Mouse (Mus musculus): ENCODE results near the gene Clec4b1.
"Not testable (repeated sequence)": the region's sequence is repeated elsewhere in the genome, so short reads cannot be mapped to it uniquely, and the experiment has no call there.

Clec4b1 gene

DNA sequence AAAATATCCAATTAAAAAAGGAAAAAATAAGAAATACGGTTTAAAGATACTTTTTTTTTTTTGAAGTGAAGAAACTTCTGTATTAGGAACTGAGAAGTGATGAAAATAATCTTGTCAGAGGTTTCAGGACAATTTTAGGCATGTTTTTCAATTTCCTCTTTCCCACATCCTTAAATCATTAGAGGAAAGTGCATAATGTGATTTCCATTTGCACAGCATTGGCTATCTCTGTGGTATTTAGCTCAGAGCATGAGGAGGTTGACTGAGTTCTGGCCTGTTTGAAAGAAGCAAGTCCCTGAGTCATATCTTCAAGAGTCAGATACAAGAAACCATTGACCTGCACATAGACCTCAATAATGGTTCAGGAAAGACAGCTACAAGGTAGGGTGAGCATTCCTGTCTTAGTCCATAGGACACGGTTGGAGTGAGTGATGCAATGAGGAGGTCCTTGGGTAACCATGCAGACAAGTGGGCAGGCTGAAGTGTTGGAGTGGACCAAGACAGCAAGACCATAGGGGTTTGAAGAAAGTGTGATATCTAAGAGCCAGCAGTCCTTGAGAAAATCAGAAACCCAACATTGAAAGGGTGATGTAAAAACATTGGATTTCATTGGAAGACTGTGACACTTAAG is at the start of gene Clec4b1:
Clec4b1 (plus strand) TSS at position 221 of the 631 bp plus-strand sequence.
- DNase-seq (ENCODE audit: inconsistent ontology term) = no peak

DNA sequence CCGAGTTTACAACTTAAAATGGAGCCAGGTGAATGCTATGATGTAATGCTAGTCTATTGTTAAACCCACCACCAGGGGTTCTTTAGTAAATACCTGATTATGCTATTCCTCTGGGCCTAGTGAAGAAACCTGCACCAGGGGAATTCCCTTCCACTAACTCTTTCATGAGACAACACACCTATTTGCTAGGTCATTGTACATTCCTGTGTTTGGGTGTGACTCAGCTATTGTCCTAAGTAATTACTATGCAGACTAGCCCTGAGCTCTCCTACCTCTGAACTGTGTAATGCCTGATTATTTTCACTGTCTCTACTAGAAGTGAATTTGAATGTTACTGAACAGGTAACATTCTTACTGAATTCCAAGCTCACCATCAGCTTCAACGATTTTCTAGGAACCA is 45.1 kb upstream of the Clec4b1 start:
- DNase-seq (ENCODE audit: inconsistent ontology term) = not testable (repeated sequence)

GRCm38 (mm10) chr6:123005591-123005990 is 44.2 kb upstream of the Clec4b1 start:
- DNase-seq (ENCODE audit: inconsistent ontology term) = no peak

DNA sequence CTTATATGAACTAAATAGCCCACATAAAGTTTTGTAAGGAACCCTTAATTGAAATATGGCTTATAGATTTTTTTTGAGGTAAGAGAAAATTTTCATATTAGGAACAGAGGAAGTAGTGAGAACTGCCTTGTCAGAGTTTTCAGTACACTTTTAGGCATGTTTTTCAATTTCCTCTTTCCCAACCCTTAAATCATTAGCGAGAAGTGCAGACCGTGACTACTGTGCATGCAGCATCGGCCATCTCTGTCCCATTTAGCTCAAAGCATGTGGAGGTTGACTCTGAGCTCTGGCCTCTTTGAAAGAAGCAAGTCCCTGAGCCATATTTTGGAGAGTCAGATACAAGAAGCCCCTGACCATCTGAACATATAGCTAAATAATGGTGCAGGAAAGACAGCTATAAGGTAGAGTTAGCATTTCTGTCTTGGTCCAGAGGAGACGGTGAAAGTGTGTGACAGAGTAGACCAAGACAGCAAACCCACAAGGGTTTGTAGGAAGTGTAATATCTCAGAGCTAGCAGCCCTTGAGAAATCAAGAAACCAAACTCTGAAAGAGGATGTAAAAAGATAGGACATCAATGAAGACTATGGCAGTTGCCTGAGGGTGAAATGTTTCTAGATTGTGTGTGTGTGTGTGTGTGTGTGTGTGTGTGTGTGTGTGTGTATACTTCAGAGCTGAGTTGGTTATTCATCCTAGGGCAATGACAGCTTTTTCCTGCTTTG is 45.5 kb downstream of the Clec4b1 start:
- no peak for DNase-seq (ENCODE audit: inconsistent ontology term)

GRCm38 (mm10) chr6:123106128-123106527 is 56.4 kb downstream of the Clec4b1 start, which contains the start of gene Clec4a2:
Clec4a2 (plus strand) TSS chr6:123106428.
- DNase-seq (ENCODE audit: inconsistent ontology term) = not testable (repeated sequence)
